Mouse (Mus musculus) testis, adult 2 months (tissue): Measurements from ENCODE around the gene Rad51b. TPM values are rescaled to one million over a fixed set of nuclear protein-coding genes. Genes with fewer than 3 reads are reported as not detected.

Source experiments
- H3K27ac ChIP-seq: fragments of 200-500 bp; 2 replicates; pipeline ENCODE4 v1.5.1; 2012; ENCODE audit warnings: low read depth, low read length; ENCODE audit not compliant: control insufficient read depth, insufficient read depth
- H3K27me3 ChIP-seq: fragments of 200-500 bp; 2 replicates; pipeline ENCODE4 v1.6.1; 2012; ENCODE audit warnings: mild to moderate bottlenecking, low read length, moderate library complexity; ENCODE audit not compliant: control insufficient read depth, insufficient read depth
- H3K36me3 ChIP-seq: fragments of 200-500 bp; 2 replicates; pipeline ENCODE4 v1.6.1; 2012; ENCODE audit warnings: mild to moderate bottlenecking, low read length; ENCODE audit not compliant: control insufficient read depth, insufficient read depth
- H3K4me1 ChIP-seq: fragments of 200-500 bp; 2 replicates; pipeline ENCODE4 v1.6.1; 2012; ENCODE audit warnings: low read length; ENCODE audit not compliant: control insufficient read depth, insufficient read depth
- H3K4me3 ChIP-seq: fragments of 200-500 bp; 2 replicates; pipeline ENCODE4 v1.5.1; 2012; ENCODE audit warnings: low read depth, mild to moderate bottlenecking, low read length, moderate library complexity, mixed read lengths; ENCODE audit not compliant: control insufficient read depth
- CTCF ChIP-seq: fragments of 200-500 bp; IDR thresholded peaks from 2 replicates; pipeline ENCODE4 v1.5.1; 2012; ENCODE audit warnings: low read depth, mild to moderate bottlenecking, inconsistent platforms, low read length, moderate library complexity; ENCODE audit not compliant: control insufficient read depth, insufficient read depth, insufficient replicate concordance
- POLR2A ChIP-seq: fragments of 200-500 bp; IDR thresholded peaks from 2 replicates; pipeline ENCODE4 v1.6.1; 2012; ENCODE audit warnings: low read depth, mild to moderate bottlenecking, inconsistent platforms, low read length, moderate library complexity; ENCODE audit not compliant: control insufficient read depth
- polyA plus RNA-seq: library from polyadenylated mRNA; depleted of rRNA; stranded (reverse); fragments of >200 nt; gene quantifications from 2 replicates; pipeline ENCODE4 v1.2.3, GENCODE M21; 2012

Gene Rad51b
- polyA plus RNA-seq, 1 experiment, result 2.7 TPM

DNA sequence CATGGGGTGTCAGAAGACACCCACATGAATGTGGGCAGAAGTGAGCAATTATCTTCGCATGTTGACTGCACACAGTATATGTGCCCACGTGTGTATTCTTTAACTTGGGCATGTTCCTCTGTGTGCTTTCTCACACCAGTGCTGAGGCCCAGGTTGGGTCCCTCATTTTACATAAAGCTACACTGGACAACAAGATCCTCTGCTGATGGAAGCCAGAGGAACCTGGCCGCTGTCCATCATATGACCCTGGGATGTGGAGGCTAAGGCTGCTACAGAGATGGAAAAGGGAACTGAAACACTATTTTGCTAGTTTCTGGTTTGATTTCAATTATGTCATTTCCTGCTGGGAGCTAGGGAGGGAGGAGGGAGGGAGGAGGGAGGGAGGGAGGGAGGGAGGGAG, 544.2 kb downstream of the Rad51b start:
- peaks cover 2% of the 10 kb centered on the region; the same call in 1 of the 2 replicates for H3K4me1 ChIP-seq
- no peaks in the 10 kb centered on the region for H3K27me3 ChIP-seq
- no peak for TF ChIP-seq POLR2A
- no peak for TF ChIP-seq CTCF
- H3K36me3 ChIP-seq, result no peaks in the 10 kb centered on the region
- no peak overlapping the region for H3K4me3 ChIP-seq
- H3K27ac ChIP-seq, result no peak overlapping the region

DNA sequence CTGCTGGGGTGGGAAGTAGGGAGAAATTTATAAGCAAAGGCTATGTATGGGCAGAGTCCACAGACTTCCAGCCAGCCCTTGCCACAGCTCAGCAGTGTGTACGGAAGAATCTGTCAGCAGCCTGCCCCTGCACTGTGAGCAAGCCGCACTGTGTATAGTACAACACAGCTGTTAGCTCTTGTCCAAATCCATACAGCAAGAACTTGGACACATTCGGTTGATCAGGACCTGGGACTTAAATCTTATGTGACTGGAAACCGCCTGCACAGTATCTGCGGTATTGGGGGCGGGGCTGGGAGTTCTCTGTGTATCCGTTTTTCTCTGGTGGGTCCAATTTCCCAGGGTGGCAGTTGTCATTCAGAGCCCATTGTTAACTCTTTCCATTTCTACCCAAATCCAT, 545.2 kb downstream of the Rad51b start:
- H3K4me1 ChIP-seq, result peaks cover 2% of the 10 kb centered on the region; the same call in 1 of the 2 replicates
- TF ChIP-seq CTCF (no peak), POLR2A (no peak)
- H3K4me3 ChIP-seq, result no peak overlapping the region
- H3K36me3 ChIP-seq, result no peaks in the 10 kb centered on the region
- no peaks in the 10 kb centered on the region for H3K27me3 ChIP-seq
- H3K27ac ChIP-seq, result no peak overlapping the region

DNA sequence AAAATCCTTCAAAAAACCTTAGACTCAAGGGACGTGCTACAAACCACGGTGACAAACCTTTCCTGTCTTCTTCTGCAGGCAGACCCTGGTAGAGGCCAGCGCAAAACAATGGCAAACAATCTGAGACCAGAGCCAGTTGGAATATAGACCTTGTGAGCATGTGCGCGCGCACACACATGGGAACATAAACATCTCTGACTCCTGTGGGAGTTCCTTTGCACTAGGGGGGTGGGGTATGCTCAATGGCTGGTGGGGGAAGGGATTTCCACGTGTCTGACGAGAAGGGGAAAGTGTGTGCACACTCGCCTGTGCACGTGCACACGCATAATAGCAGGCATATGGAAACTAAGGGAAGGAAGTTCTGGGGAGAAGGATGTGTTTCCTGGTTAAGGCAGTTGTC, 545.9 kb downstream of the Rad51b start:
- Histone ChIP-seq H3K27ac (no peak overlapping the region), H3K4me3 (no peak overlapping the region), H3K4me1 (no peaks in the 10 kb centered on the region; the same call in 1 of the 2 replicates), H3K27me3 (no peaks in the 10 kb centered on the region), H3K36me3 (no peaks in the 10 kb centered on the region)
- TF ChIP-seq CTCF (no peak), POLR2A (no peak)

DNA sequence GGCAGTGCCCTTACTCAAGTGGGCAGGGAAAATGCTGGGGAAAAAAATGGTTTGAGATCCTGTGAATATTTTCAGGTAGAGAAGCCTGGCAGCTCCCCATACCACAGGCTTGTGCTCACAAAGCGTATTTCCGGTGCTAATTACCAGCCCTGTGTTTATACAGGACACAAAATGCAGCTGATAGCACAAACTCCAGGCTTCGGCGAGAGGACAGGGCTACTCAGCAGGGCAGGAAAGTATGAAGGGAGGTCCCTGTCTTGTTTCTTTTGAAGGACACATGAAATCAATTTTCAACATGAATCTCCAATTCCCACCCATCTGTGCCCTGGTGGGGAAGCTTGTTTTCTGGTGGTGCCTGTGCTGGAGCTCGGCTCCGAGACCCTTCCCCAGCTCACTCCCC, 546.4 kb downstream of the Rad51b start:
- TF ChIP-seq POLR2A (no peak), CTCF (no peak)
- Histone ChIP-seq H3K27me3 (no peaks in the 10 kb centered on the region), H3K4me1 (no peaks in the 10 kb centered on the region), H3K27ac (no peak overlapping the region), H3K36me3 (no peaks in the 10 kb centered on the region), H3K4me3 (no peak overlapping the region)

DNA sequence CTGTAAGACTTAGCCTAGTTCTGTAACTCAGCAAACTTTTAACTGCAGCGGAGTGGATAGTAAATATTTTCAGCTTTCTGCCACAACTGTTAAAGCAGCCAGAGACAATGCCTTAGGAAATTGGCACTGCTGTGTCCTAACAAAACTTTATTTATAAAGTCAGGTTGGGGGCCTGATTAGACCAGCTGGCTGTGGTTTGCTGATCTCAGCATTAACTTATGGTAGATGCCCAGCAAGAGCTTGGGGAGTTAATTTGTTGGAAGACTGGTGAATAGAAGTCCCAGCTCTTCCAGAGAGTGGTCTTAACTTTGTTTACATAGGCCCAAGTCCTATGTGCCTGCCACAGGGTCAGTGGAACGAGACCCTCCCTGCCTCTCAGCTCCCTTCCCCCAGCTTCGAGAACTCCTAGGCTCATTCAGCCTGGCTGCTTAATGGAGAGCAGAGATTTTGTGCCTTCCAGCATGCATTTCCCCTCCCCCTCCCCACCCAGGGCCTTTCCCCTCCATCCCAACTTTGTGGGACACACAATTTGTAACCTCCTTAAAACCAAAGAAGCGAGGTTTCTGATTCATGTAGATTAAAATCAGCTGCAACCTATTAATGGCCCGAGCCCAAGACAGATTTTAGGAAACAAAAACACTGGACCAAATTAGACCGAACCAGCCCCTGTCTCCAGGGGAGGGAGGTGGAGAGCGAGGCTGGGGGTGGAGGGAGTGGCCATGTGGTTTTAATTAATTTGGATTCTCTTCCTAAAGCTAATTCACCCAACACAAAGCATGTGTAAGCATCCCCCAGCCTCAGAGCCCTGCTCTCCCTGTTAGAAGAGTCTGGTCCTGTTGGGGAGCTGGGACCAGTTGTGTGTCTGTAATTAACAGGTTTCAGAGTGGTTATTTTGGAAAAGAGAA, 549.4 kb downstream of the Rad51b start:
- no peak overlapping the region for H3K27ac ChIP-seq
- TF ChIP-seq CTCF (no peak), POLR2A (no peak)
- H3K4me3 ChIP-seq, result no peak overlapping the region
- no peaks in the 10 kb centered on the region for H3K4me1 ChIP-seq
- H3K27me3 ChIP-seq, result no peaks in the 10 kb centered on the region
- no peaks in the 10 kb centered on the region for H3K36me3 ChIP-seq

DNA sequence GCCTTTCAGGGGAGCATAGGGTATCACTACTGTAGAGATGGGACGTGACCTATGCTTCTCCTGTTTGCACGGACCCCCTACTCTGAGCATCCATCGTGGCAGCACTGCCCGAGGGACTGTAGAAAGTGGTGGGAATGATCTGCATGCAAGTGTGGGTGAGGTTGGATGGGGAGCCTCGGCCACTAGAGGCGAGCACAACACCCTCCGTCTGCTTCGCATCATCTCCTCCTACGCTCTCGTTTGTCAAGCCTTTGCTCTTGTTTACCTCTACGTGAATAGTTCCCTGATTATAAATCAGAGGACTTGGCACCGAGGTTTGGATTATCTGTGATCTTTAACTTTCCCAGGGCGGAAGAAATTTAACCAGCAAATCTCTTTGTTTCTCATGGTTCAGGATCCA, 551.5 kb downstream of the Rad51b start:
- Histone ChIP-seq H3K27ac (no peak overlapping the region), H3K27me3 (no peaks in the 10 kb centered on the region), H3K36me3 (no peaks in the 10 kb centered on the region), H3K4me1 (no peaks in the 10 kb centered on the region), H3K4me3 (no peak overlapping the region)
- no peak for TF ChIP-seq CTCF
- TF ChIP-seq POLR2A, result no peak

DNA sequence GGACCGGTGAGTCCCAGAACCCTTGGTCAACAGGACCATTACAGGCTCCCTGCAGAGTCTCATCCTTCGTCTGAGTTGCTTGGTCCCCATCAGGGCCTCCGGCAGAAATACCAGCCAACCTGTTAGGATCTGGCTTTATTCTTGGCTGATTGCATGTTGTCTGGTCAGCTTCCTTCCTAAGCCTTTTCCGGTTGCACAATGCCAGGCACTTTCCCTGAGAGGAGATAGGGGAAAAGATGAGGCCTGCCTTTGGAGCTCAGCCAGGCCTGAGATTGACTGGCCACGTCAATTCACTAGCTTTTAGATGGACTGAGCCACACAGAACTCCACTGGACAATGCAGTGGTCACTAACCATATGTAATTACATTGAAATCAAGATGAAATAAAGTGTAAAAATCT, 552.9 kb downstream of the Rad51b start:
- no peak overlapping the region for H3K4me3 ChIP-seq
- TF ChIP-seq POLR2A (no peak), CTCF (no peak)
- H3K27me3 ChIP-seq, result no peaks in the 10 kb centered on the region
- no peaks in the 10 kb centered on the region for H3K36me3 ChIP-seq
- H3K27ac ChIP-seq, result no peak overlapping the region
- H3K4me1 ChIP-seq, result no peaks in the 10 kb centered on the region
